Mouse (Mus musculus) testis, adult 2 months (tissue): Measurements from ENCODE around the gene Zfp423. TPM values are rescaled to one million over a fixed set of nuclear protein-coding genes. Genes with fewer than 3 reads are reported as not detected.

Experiments
- H3K27ac ChIP-seq: fragments of 200-500 bp; 2 replicates; pipeline ENCODE4 v1.5.1; 2012; ENCODE audit warnings: low read depth, low read length; ENCODE audit not compliant: control insufficient read depth, insufficient read depth
- H3K27me3 ChIP-seq: fragments of 200-500 bp; 2 replicates; pipeline ENCODE4 v1.6.1; 2012; ENCODE audit warnings: mild to moderate bottlenecking, low read length, moderate library complexity; ENCODE audit not compliant: control insufficient read depth, insufficient read depth
- H3K36me3 ChIP-seq: fragments of 200-500 bp; 2 replicates; pipeline ENCODE4 v1.6.1; 2012; ENCODE audit warnings: mild to moderate bottlenecking, low read length; ENCODE audit not compliant: control insufficient read depth, insufficient read depth
- H3K4me1 ChIP-seq: fragments of 200-500 bp; 2 replicates; pipeline ENCODE4 v1.6.1; 2012; ENCODE audit warnings: low read length; ENCODE audit not compliant: control insufficient read depth, insufficient read depth
- H3K4me3 ChIP-seq: fragments of 200-500 bp; 2 replicates; pipeline ENCODE4 v1.5.1; 2012; ENCODE audit warnings: low read depth, mild to moderate bottlenecking, low read length, moderate library complexity, mixed read lengths; ENCODE audit not compliant: control insufficient read depth
- CTCF ChIP-seq: fragments of 200-500 bp; IDR thresholded peaks from 2 replicates; pipeline ENCODE4 v1.5.1; 2012; ENCODE audit warnings: low read depth, mild to moderate bottlenecking, inconsistent platforms, low read length, moderate library complexity; ENCODE audit not compliant: control insufficient read depth, insufficient read depth, insufficient replicate concordance
- POLR2A ChIP-seq: fragments of 200-500 bp; IDR thresholded peaks from 2 replicates; pipeline ENCODE4 v1.6.1; 2012; ENCODE audit warnings: low read depth, mild to moderate bottlenecking, inconsistent platforms, low read length, moderate library complexity; ENCODE audit not compliant: control insufficient read depth
- polyA plus RNA-seq: library from polyadenylated mRNA; depleted of rRNA; stranded (reverse); fragments of >200 nt; gene quantifications from 2 replicates; pipeline ENCODE4 v1.2.3, GENCODE M21; 2012

Zfp423 gene
- polyA plus RNA-seq, 1 experiment: 7.2 TPM

DNA sequence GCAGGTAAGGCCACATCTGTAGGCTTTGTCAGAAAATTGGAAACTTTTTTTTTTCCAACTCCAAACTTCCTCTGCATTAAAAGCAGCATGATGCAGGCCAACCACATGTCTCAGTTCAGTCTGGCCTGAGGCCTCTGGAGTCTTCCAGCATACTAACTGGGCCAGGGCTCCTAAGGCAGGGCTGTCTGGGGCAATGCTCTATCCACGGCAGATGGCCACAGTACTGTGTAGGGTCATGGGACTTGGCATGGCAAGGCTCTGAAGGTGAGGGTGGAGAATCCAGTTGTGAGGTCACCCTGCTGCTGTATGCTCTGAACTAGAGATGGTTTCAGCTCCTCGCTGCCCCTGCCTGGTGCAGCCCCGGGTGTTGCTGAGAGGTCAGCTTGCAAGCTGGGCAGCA, 289.2 kb downstream of the Zfp423 start:
- TF ChIP-seq POLR2A (no peak), CTCF (no peak)
- Histone ChIP-seq H3K4me1 (no peaks in the 10 kb centered on the region), H3K27me3 (no peaks in the 10 kb centered on the region), H3K36me3 (no peaks in the 10 kb centered on the region), H3K4me3 (no peak overlapping the region), H3K27ac (no peak overlapping the region)

DNA sequence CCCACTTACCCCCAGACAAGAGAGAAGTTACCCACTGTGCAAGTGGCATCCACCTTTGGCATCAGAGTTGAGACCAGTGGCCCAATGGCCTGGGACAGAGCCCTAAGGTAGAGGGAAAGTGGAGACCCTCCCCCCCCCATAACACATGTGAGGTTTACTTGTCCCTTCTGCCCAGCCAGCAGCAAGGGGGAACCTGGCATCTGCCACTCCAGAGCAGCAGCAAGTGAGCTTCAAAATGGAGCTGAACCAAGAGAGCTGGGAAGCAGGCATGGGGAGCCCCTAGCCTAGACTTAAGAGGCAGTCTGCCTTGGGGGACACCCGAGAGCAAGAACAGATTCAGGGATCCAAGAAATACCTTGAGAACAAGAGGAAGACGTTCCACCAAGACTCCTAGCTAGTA, 290.7 kb downstream of the Zfp423 start:
- Histone ChIP-seq H3K4me1 (no peaks in the 10 kb centered on the region), H3K36me3 (no peaks in the 10 kb centered on the region), H3K4me3 (no peak overlapping the region), H3K27ac (no peak overlapping the region), H3K27me3 (no peaks in the 10 kb centered on the region)
- TF ChIP-seq CTCF: no peak
- TF ChIP-seq POLR2A: no peak

DNA sequence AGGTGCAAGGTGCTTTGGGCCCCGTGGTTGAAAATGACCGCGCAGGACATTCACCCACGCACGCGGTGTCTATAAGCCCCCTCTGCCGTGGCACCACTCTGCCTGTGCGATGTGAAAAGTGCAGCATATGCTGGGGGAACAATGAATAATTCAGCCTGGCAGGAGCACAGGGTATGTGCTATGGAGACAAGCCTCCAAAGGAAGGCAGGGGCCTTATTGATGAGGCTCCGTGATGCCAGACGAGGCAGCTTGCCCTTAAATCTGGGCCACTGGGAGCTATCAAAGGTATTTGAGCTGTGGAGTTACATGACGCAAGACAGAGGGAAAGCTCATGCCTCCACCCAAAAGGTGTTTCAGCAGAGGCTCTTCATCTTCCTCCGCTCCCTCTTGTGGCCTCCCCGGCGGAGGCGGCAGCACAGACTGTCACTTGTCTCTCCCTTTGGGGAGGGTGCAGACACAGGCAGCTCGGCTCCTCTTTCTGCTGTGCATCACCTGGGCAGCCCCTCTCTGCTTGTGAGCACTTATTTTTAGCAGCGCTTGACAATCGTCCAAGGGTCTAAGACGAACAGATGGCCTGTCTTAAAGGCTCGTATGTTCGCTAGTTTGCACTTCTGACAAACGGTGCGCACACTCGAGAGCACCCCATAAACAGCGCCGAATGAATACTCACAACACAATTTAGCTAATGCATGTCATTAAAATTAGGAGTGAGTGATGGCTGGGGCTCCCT, 291.3 kb downstream of the Zfp423 start:
- Histone ChIP-seq H3K27me3 (no peaks in the 10 kb centered on the region), H3K4me1 (peaks cover 1% of the 10 kb centered on the region; the same call in 1 of the 2 replicates), H3K4me3 (no peak overlapping the region), H3K36me3 (no peaks in the 10 kb centered on the region), H3K27ac (no peak overlapping the region)
- no peak for TF ChIP-seq CTCF
- no peak for TF ChIP-seq POLR2A

DNA sequence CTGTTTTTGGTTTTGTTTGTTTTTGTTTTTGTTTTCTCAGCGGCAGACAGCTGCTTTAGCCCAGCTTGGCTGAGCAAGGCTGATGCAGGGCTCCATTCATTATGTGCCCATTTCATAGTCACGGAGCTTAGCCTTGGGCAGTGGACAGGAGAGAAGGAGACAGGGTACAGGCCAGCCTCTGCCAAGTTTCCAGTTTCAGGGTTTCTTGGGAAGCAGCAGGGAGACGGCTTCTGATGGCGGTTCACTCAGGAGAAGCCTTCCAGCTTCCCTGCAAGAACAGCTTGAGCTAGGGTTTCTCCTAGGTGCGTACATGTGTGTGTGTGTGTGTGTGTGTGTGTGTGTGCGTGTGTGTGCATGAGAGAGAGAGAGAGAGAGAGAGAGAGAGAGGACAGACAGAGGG, 292.1 kb downstream of the Zfp423 start:
- H3K36me3 ChIP-seq: no peaks in the 10 kb centered on the region
- no peak overlapping the region for H3K4me3 ChIP-seq
- TF ChIP-seq CTCF: no peak
- TF ChIP-seq POLR2A: no peak
- H3K4me1 ChIP-seq: peaks cover 4% of the 10 kb centered on the region; the same call in 1 of the 2 replicates
- H3K27me3 ChIP-seq: no peaks in the 10 kb centered on the region
- H3K27ac ChIP-seq: no peak overlapping the region

DNA sequence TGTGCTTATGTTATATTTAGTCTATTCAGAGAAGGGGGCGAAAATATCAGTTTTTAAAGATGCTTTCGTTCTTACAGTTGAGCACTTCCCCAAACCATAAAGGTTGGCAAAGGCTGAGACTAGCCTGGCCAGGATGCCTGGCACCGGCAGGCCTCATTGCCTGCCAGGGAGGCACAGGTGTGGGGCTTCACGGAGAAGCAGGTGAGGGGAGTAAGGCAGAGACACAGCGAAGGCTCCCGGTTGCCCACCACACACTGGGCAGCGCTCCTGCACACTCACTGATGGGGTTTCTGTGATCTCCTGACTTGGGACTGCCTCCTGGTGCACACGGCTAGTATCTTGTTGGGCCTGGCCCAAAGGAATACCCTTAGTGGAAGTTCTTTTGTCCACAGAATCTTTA, 294.1 kb downstream of the Zfp423 start:
- Histone ChIP-seq H3K27me3 (no peaks in the 10 kb centered on the region), H3K4me1 (peaks cover 6% of the 10 kb centered on the region), H3K4me3 (no peak overlapping the region), H3K27ac (no peak overlapping the region), H3K36me3 (no peaks in the 10 kb centered on the region)
- no peak for TF ChIP-seq POLR2A
- TF ChIP-seq CTCF: no peak

DNA sequence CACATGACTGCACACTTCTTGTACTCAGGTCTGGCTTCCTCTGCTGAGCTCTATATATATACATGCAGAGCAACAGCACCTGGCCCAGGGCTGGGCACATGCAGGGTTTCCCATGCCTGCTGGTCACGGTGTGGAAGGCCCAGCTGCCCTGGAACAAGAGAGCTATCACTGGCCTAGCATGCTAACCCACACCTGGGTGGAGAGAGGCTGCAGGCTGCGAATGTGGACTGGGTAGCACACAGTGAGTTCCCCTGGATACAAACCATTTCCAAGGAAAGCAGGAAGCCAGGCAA, 295.2 kb downstream of the Zfp423 start:
- Histone ChIP-seq H3K4me1 (peaks cover 6% of the 10 kb centered on the region), H3K27ac (no peak overlapping the region), H3K4me3 (no peak overlapping the region), H3K27me3 (no peaks in the 10 kb centered on the region), H3K36me3 (no peaks in the 10 kb centered on the region)
- no peak for TF ChIP-seq POLR2A
- TF ChIP-seq CTCF: no peak

DNA sequence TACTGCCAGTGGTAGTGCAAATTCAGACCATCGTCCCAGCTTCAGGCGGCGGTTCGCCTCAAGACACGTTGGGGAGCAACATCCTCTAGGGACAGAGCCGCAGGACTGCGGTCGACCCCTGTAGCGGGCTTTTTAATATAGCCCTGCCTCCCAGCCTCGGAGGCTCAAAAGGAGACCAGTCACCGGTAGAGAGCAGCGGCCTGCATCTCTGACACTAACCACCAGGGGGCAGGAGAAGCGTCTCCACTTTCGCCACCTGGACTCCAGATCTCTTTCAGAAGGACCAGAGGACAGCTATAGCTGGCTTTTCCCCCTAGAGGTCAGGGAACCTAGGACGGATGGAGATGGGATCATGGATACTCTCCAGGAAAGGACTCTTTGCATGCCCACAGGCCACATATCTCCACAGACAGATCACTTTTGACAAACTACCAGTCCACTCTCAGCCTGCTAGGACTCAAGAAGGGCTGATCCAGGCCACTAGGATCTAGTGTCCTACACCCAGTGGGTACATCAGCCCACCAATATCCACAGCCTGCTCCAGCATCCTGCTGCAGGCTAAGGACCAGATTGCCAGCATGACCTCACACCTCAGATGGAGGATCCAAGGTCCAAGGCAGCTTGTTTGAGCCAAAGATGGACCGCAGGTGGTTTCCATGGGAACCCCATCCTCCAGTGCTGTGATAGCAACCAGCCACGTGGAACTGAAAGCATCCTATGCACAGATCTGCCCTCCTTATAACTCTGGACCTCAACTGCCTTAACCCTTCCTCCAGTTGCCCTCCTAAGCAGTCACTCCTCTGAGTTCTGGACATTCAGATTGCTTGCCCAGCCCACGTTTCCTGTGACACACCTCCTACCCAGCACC, 295.8 kb downstream of the Zfp423 start:
- Histone ChIP-seq H3K27me3 (no peaks in the 10 kb centered on the region), H3K4me1 (peaks cover 6% of the 10 kb centered on the region), H3K36me3 (no peaks in the 10 kb centered on the region)

More for the DNA sequence above, 295.8 kb downstream of the Zfp423 start:
- H3K4me3 ChIP-seq: no peak overlapping the region
- TF ChIP-seq POLR2A: no peak
- TF ChIP-seq CTCF: peak; percentile 76
- no peak overlapping the region for H3K27ac ChIP-seq
